In the genomic region with DNA sequence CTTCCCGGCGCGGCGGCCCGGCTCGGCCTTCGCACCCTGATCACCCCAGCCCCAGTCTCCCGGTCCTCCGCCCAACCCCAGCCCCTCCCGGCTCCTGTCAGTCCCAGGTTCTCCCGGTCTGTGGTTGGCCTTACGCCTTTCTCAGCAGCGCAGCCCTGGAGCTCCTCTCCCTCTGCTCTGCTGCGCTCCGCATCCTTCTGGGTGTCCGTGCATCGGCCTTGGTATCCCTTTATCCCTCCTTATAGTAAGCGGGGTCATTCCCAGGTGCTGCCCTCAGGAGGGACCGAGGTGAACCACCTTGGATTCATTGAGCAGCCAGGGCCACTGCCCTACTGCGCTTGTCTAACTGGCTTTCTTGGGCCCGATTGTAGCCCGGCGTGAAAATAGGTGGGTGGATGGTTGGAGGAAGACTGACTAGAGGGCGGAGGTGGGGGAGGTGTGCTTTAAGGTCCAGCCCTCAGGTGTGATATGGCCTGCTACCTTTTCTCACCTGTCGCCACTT, we compare ENCODE assay signal across 8 mouse cellular contexts. TPM values are rescaled to one million over a fixed set of nuclear protein-coding genes. Genes with fewer than 3 reads are reported as not detected.
DNase-seq lines count a peak whose midpoint lies in the region; ATAC-seq and TF ChIP-seq lines count a peak whose summit lies in the region.

No protein-coding gene starts in this region.

- ATAC-seq in heart, embryonic 14.5 days (ENCODE audit: insufficient number of reproducible peaks, insufficient read depth, low FRiP score, low read depth), result peak; percentile 32
- ATAC-seq in CD4-positive, CD25-positive, alpha-beta regulatory T cell, adult 4 months, result peak; percentile 1
- peak; percentile 48 for ATAC-seq in intestine, embryonic 15.5 days

- peak overlapping the region; percentile 86 to 91 for H3K27ac ChIP-seq in heart, embryonic 14.5 days (replicated peaks in 1 of 2; ENCODE audit: control insufficient read depth in 1 of 2, insufficient read depth in 1 of 2, low read depth in 2 of 2, low read length in 2 of 2)
- peak overlapping the region; percentile 63 for H3K27ac ChIP-seq in cortical plate, adult 2 months (ENCODE audit: insufficient read depth, low read length)
- H3K27ac ChIP-seq in intestine, embryonic 15.5 days, result peak overlapping the region; percentile 83
- H3K27ac ChIP-seq in midbrain, embryonic 10.5 days (replicated peaks), result peak overlapping the region; percentile 90

- WGBS in heart, embryonic 14.5 days, result under 1% methylated on average over 18 of the region's 25 CpGs
- under 1% methylated on average over 24 of the region's 25 CpGs for WGBS in intestine, embryonic 15.5 days
- under 1% methylated on average over 25 of the region's 25 CpGs for WGBS in midbrain, embryonic 10.5 days

- H3K9ac ChIP-seq in heart, embryonic 14.5 days (ENCODE audit: low read length), result peak overlapping the region; percentile 94
- H3K9ac ChIP-seq in intestine, embryonic 15.5 days, result peak overlapping the region; percentile 78

- intact Hi-C loops in heart, postnatal 36 days (cut with DNase I), result loop anchor here (2.0 to 10.0 kb wide), 3 partner anchors 56 to 724 kb away; a partner anchor contains a TSS
- intact Hi-C loops in gastrocnemius, postnatal 36 days (cut with DNase I), result no loop called here

- H3K4me2 ChIP-seq in heart, embryonic 14.5 days (ENCODE audit: low read length), result peak overlapping the region; percentile 82
- H3K4me2 ChIP-seq in intestine, embryonic 15.5 days (replicated peaks), result peak overlapping the region; percentile 85

- no peaks in the 10 kb centered on the region for H3K9me3 ChIP-seq in heart, embryonic 14.5 days (ENCODE audit: control insufficient read depth, low read length)
- H3K9me3 ChIP-seq in intestine, embryonic 15.5 days, result no peaks in the 10 kb centered on the region
- no peaks in the 10 kb centered on the region for H3K9me3 ChIP-seq in midbrain, embryonic 10.5 days (replicated peaks)

- TF ChIP-seq CTCF in cortical plate, adult 2 months (IDR thresholded peaks at IDR 0.05; ENCODE audit: extremely low read depth, insufficient read depth, low read length), result no peak

- peaks cover 11 to 36% of the 10 kb centered on the region in 2 experiments for H3K4me1 ChIP-seq in heart, embryonic 14.5 days (ENCODE audit: control insufficient read depth in 2 of 2, insufficient read depth in 2 of 2, low read length in 2 of 2)
- peaks cover 10% of the 10 kb centered on the region; the same call in 1 of the 2 replicates for H3K4me1 ChIP-seq in cortical plate, adult 2 months (ENCODE audit: control insufficient read depth, insufficient read depth, low read length)
- peaks cover 34% of the 10 kb centered on the region for H3K4me1 ChIP-seq in intestine, embryonic 15.5 days (replicated peaks)
- H3K4me1 ChIP-seq in midbrain, embryonic 10.5 days, result peaks cover 48% of the 10 kb centered on the region

- peaks cover 24% of the 10 kb centered on the region for H3K36me3 ChIP-seq in heart, embryonic 14.5 days (ENCODE audit: control insufficient read depth, insufficient read depth, low read length)
- H3K36me3 ChIP-seq in intestine, embryonic 15.5 days, result 0 out of 2 replicates have a peak, but pooled peaks cover 9% of the 10 kb centered on the region
- H3K36me3 ChIP-seq in midbrain, embryonic 10.5 days, result peaks cover 34% of the 10 kb centered on the region

- H3K4me3 ChIP-seq in heart, embryonic 14.5 days (ENCODE audit: control insufficient read depth in 1 of 2, insufficient read depth in 1 of 2, low read depth in 1 of 2, low read length in 2 of 2), result peak overlapping the region; percentile 85 to 99
- H3K4me3 ChIP-seq in cortical plate, adult 2 months (ENCODE audit: insufficient read depth, low read length), result peak overlapping the region; percentile 68
- H3K4me3 ChIP-seq in intestine, embryonic 15.5 days (replicated peaks), result peak overlapping the region; percentile 73
- H3K4me3 ChIP-seq in midbrain, embryonic 10.5 days, result peak overlapping the region; percentile 99

- 0 out of 2 replicates have a peak, but pooled peaks have one; percentile 21 for TF ChIP-seq POLR2A in cortical plate, adult 2 months (IDR thresholded peaks at IDR 0.05; ENCODE audit: extremely low read depth, insufficient read depth, low read length)

- DNase-seq in heart, postnatal 36 days, result no peak
- DNase-seq in midbrain, embryonic 10.5 days (ENCODE audit: low spot score), result no peak
- DNase-seq in natural killer cell, adult 2 months (ENCODE audit: low spot score in 2 of 2), result no peak
- DNase-seq in gastrocnemius, postnatal 36 days, result no peak

- H3K27me3 ChIP-seq in heart, embryonic 14.5 days (ENCODE audit: control insufficient read depth, insufficient read depth, low read length), result no peaks in the 10 kb centered on the region
- no peaks in the 10 kb centered on the region for H3K27me3 ChIP-seq in intestine, embryonic 15.5 days (replicated peaks)
- H3K27me3 ChIP-seq in midbrain, embryonic 10.5 days (ENCODE audit: low read depth, poor library complexity, severe bottlenecking), result no peaks in the 10 kb centered on the region

RNA-seq across cellular contexts. Expression of a gene that starts 3.0 kb away (rescaled TPM):
- polyA plus RNA-seq in heart, embryonic 14.5 days (2014; fragmentation: Nextera tagmentation; extraction: Ambion mirVana), result 608 and 670 TPM in 2 replicates
- total RNA-seq in heart, postnatal 36 days (2021), result 100 to 1,000 TPM; 321 to 338 TPM
- polyA plus RNA-seq in CD4-positive, CD25-positive, alpha-beta regulatory T cell, adult 4 months (2017; shearing (Covaris generic)), result 1,000 to 10,000 TPM; 1,861 to 2,080 TPM
- 254 and 275 TPM in 2 replicates for polyA plus RNA-seq in cortical plate, adult 2 months (2012; rRNA removed)
- polyA plus RNA-seq in intestine, embryonic 15.5 days (2015; fragmentation: Nextera tagmentation; extraction: Ambion mirVana), result 888 and 1,051 TPM in 2 replicates
- polyA plus RNA-seq in midbrain, embryonic 10.5 days (2016; fragmentation: Nextera tagmentation; extraction: Ambion mirVana), result 837 and 1,005 TPM in 2 replicates
- 100 to 1,000 TPM; 216 to 254 TPM for total RNA-seq in gastrocnemius, postnatal 36 days (2021)

RNA-seq across cellular contexts. Expression of a gene that starts 3.3 kb away (rescaled TPM):
- 82.8 and 85.4 TPM in 2 replicates for polyA plus RNA-seq in heart, embryonic 14.5 days (2014; fragmentation: Nextera tagmentation; extraction: Ambion mirVana)
- 10 to 100 TPM; 90.1 to 99.9 TPM for total RNA-seq in heart, postnatal 36 days (2021)
- 100 to 1,000 TPM; 101 to 124 TPM for polyA plus RNA-seq in CD4-positive, CD25-positive, alpha-beta regulatory T cell, adult 4 months (2017; shearing (Covaris generic))
- polyA plus RNA-seq in cortical plate, adult 2 months (2012; rRNA removed), result 108 and 112 TPM in 2 replicates
- polyA plus RNA-seq in intestine, embryonic 15.5 days (2015; fragmentation: Nextera tagmentation; extraction: Ambion mirVana), result 107 and 111 TPM in 2 replicates
- polyA plus RNA-seq in midbrain, embryonic 10.5 days (2016; fragmentation: Nextera tagmentation; extraction: Ambion mirVana), result 135 and 138 TPM in 2 replicates
- 100 to 1,000 TPM in 1 of 2 experiments, 10 to 100 TPM in 1; 94.7 to 101 TPM for total RNA-seq in gastrocnemius, postnatal 36 days (2021)

RNA-seq across cellular contexts. Expression of a gene that starts 11.1 kb away (rescaled TPM):
- polyA plus RNA-seq in heart, embryonic 14.5 days (2014; fragmentation: Nextera tagmentation; extraction: Ambion mirVana), result 0.75 and 0.96 TPM in 2 replicates
- under 1 TPM in 1 of 2 experiments, not detected in 1; 0.14 TPM for total RNA-seq in heart, postnatal 36 days (2021)
- 1 to 10 TPM in 1 of 2 experiments, under 1 TPM in 1; 0.81 to 1.0 TPM for polyA plus RNA-seq in CD4-positive, CD25-positive, alpha-beta regulatory T cell, adult 4 months (2017; shearing (Covaris generic))
- 1.0 and 1.1 TPM in 2 replicates for polyA plus RNA-seq in cortical plate, adult 2 months (2012; rRNA removed)
- polyA plus RNA-seq in intestine, embryonic 15.5 days (2015; fragmentation: Nextera tagmentation; extraction: Ambion mirVana), result 1.3 and 1.4 TPM in 2 replicates
- polyA plus RNA-seq in midbrain, embryonic 10.5 days (2016; fragmentation: Nextera tagmentation; extraction: Ambion mirVana), result 1.9 and 2.2 TPM in 2 replicates
- under 1 TPM; 0.17 to 0.31 TPM for total RNA-seq in gastrocnemius, postnatal 36 days (2021)

RNA-seq across cellular contexts. Expression of a gene that starts 56.9 kb away (rescaled TPM):
- polyA plus RNA-seq in heart, embryonic 14.5 days (2014; fragmentation: Nextera tagmentation; extraction: Ambion mirVana), result 25.5 and 26.9 TPM in 2 replicates
- 10 to 100 TPM; 14.5 to 16.6 TPM for total RNA-seq in heart, postnatal 36 days (2021)
- 10 to 100 TPM; 36.5 to 36.6 TPM for polyA plus RNA-seq in CD4-positive, CD25-positive, alpha-beta regulatory T cell, adult 4 months (2017; shearing (Covaris generic))
- polyA plus RNA-seq in cortical plate, adult 2 months (2012; rRNA removed), result 40.2 and 45.0 TPM in 2 replicates
- 28.5 and 28.9 TPM in 2 replicates for polyA plus RNA-seq in intestine, embryonic 15.5 days (2015; fragmentation: Nextera tagmentation; extraction: Ambion mirVana)
- polyA plus RNA-seq in midbrain, embryonic 10.5 days (2016; fragmentation: Nextera tagmentation; extraction: Ambion mirVana), result 27.3 and 28.3 TPM in 2 replicates
- total RNA-seq in gastrocnemius, postnatal 36 days (2021), result 10 to 100 TPM in 1 of 2 experiments, 1 to 10 TPM in 1; 9.0 to 11.0 TPM
